Mouse (Mus musculus) myocyte (in vitro differentiated cells): ENCODE data around the gene Pmvk. TPM values are rescaled to one million over a fixed set of nuclear protein-coding genes. Genes with fewer than 3 reads are reported as not detected.

Experiments
- H3K27me3 ChIP-seq: one replicate; pipeline ENCODE4 v1.6.1; 2011; ENCODE audit not compliant: control insufficient read depth, insufficient read depth, insufficient read length
- H3K36me3 ChIP-seq: one replicate; pipeline ENCODE4 v1.6.1; 2011; ENCODE audit not compliant: control insufficient read depth, insufficient read depth
- H3K4me2 ChIP-seq: one replicate; pipeline ENCODE4 v1.6.1; 2011; ENCODE audit warnings: low read depth, control low read depth
- H3K4me3 ChIP-seq: one replicate; pipeline ENCODE4 v1.5.1; 2011; ENCODE audit warnings: mild to moderate bottlenecking, control low read depth, moderate library complexity
- H3K79me2 ChIP-seq: one replicate; pipeline ENCODE4 v1.6.1; 2011; ENCODE audit not compliant: control insufficient read depth, insufficient read depth
- H3ac ChIP-seq: one replicate; pipeline ENCODE4 v1.6.1; 2011; ENCODE audit not compliant: control insufficient read depth, insufficient read length
- CEBPB ChIP-seq: IDR thresholded peaks from 2 replicates; pipeline ENCODE4 v1.6.1; 2011; ENCODE audit warnings: mild to moderate bottlenecking, moderate library complexity; ENCODE audit not compliant: poor library complexity, insufficient read depth, severe bottlenecking
- E2F4 ChIP-seq: IDR thresholded peaks from one replicate; pipeline ENCODE4 v1.6.1; 2011; ENCODE audit warnings: mild to moderate bottlenecking, control low read depth, moderate library complexity; ENCODE audit not compliant: insufficient read depth
- MAX ChIP-seq: IDR thresholded peaks from one replicate; pipeline ENCODE4 v1.6.1; 2011; ENCODE audit warnings: low read depth, mild to moderate bottlenecking, control low read depth
- MYOD1 ChIP-seq, 3 experiments: IDR thresholded peaks; one replicate each; pipeline ENCODE4 v1.6.1; 2011; ENCODE audit warnings: control low read depth in 2 of 3, low read depth in 2 of 3, mild to moderate bottlenecking in 2 of 3, moderate library complexity in 1 of 3; ENCODE audit not compliant: insufficient read length in 2 of 3, control insufficient read depth in 1 of 3
- MYOG ChIP-seq, 3 experiments: IDR thresholded peaks; one replicate each; pipeline ENCODE4 v1.6.1; 2011; ENCODE audit warnings: control low read depth in 2 of 3, low read depth in 2 of 3, mild to moderate bottlenecking in 2 of 3; ENCODE audit not compliant: insufficient read length in 2 of 3, control insufficient read depth in 1 of 3, insufficient read depth in 1 of 3
- POLR2A ChIP-seq: IDR thresholded peaks from one replicate; pipeline ENCODE4 v1.6.1; 2011; ENCODE audit warnings: low read depth, mild to moderate bottlenecking, control low read depth, moderate library complexity; ENCODE audit not compliant: insufficient read length
- POLR2AphosphoS2 ChIP-seq: IDR thresholded peaks from one replicate; pipeline ENCODE4 v1.6.1; 2011; ENCODE audit warnings: low read depth, control low read depth; ENCODE audit not compliant: insufficient read length
- REST ChIP-seq: IDR thresholded peaks from one replicate; pipeline ENCODE4 v1.6.1; 2011; ENCODE audit warnings: mild to moderate bottlenecking, control low read depth, moderate library complexity; ENCODE audit not compliant: insufficient read depth, insufficient read length
- SRF ChIP-seq: IDR thresholded peaks from one replicate; pipeline ENCODE4 v1.6.1; 2011; ENCODE audit warnings: low read depth; ENCODE audit not compliant: control insufficient read depth, insufficient read length
- TCF12 ChIP-seq: IDR thresholded peaks from one replicate; pipeline ENCODE4 v1.6.1; 2011; ENCODE audit warnings: mild to moderate bottlenecking, control low read depth; ENCODE audit not compliant: poor library complexity, insufficient read depth, severe bottlenecking
- TCF3 ChIP-seq: IDR thresholded peaks from one replicate; pipeline ENCODE4 v1.6.1; 2011; ENCODE audit warnings: low read depth, control low read depth; ENCODE audit not compliant: insufficient read length
- USF1 ChIP-seq: IDR thresholded peaks from one replicate; pipeline ENCODE4 v1.6.1; 2011; ENCODE audit warnings: low read depth, mild to moderate bottlenecking, control low read depth, moderate library complexity
- polyA plus RNA-seq: library from polyadenylated mRNA; unstranded; fragments of >200 nt; fragmentation: generic; extraction: Trizol; gene quantifications from one replicate; pipeline ENCODE4 v1.2.1, GENCODE M21; 2012; ENCODE audit warnings: missing spikeins

Gene Pmvk
- polyA plus RNA-seq, 1 experiment = 67.9 TPM

GRCm38 (mm10) chr3:89440691-89441090 lies 13.7 kb upstream of the Pmvk start:
- H3ac ChIP-seq = no peak overlapping the region
- no peak overlapping the region for H3K4me3 ChIP-seq
- no peaks in the 10 kb centered on the region for H3K27me3 ChIP-seq
- peaks cover 15% of the 10 kb centered on the region for H3K79me2 ChIP-seq
- peaks cover 8% of the 10 kb centered on the region for H3K36me3 ChIP-seq
- TF ChIP-seq MAX (no peak), TCF3 (no peak), POLR2AphosphoS2 (peak; percentile 48), MYOG (IDR thresholded peaks at IDR 0.05; ENCODE audit: control insufficient read depth in 1 of 3, insufficient read depth in 1 of 3, insufficient read length in 2 of 3, low read depth in 2 of 3) (no peak), POLR2A (no peak), SRF (no peak), TCF12 (no peak), USF1 (no peak), MYOD1 (IDR thresholded peaks at IDR 0.05; ENCODE audit: control insufficient read depth in 1 of 3, insufficient read length in 2 of 3, low read depth in 2 of 3) (peak in 1 of 3 experiments; percentile 29), CEBPB (no peak), E2F4 (no peak)
- peak overlapping the region; percentile 74 for H3K4me2 ChIP-seq

- Histone ChIP-seq H3K27me3 (no peaks in the 10 kb centered on the region), H3K4me3 (no peak overlapping the region), H3K36me3 (peaks cover 12% of the 10 kb centered on the region), H3K79me2 (no peaks in the 10 kb centered on the region), H3K4me2 (no peak overlapping the region), H3ac (no peak overlapping the region)
- TF ChIP-seq POLR2A = peak; percentile 10
- TF ChIP-seq MYOG (IDR thresholded peaks at IDR 0.05; ENCODE audit: control insufficient read depth in 1 of 3, insufficient read depth in 1 of 3, insufficient read length in 2 of 3, low read depth in 2 of 3) = no peak
- TF ChIP-seq POLR2AphosphoS2 = peak; percentile 64
- no peak for TF ChIP-seq TCF3
Observed at GRCm38 (mm10) chr3:89448720-89449537, 5.4 kb upstream of the Pmvk start.

- TF ChIP-seq TCF3 = no peak
- no peak for TF ChIP-seq CEBPB
- no peak for TF ChIP-seq SRF
- TF ChIP-seq E2F4 = no peak
- TF ChIP-seq REST = no peak
- no peak for TF ChIP-seq POLR2AphosphoS2
- no peak for TF ChIP-seq MAX
- no peak for TF ChIP-seq TCF12
- no peak for TF ChIP-seq POLR2A
- no peak for TF ChIP-seq USF1
- Histone ChIP-seq H3K4me3 (no peak overlapping the region), H3K79me2 (no peaks in the 10 kb centered on the region), H3K4me2 (no peak overlapping the region), H3K36me3 (peaks cover 12% of the 10 kb centered on the region), H3K27me3 (no peaks in the 10 kb centered on the region), H3ac (no peak overlapping the region)
Observed at GRCm38 (mm10) chr3:89449541-89449940, 4.8 kb upstream of the Pmvk start.

- TF ChIP-seq POLR2A (no peak), CEBPB (no peak), TCF3 (no peak), POLR2AphosphoS2 (no peak), E2F4 (no peak), TCF12 (no peak), SRF (no peak), USF1 (no peak), MYOG (IDR thresholded peaks at IDR 0.05; ENCODE audit: control insufficient read depth in 1 of 3, insufficient read depth in 1 of 3, insufficient read length in 2 of 3, low read depth in 2 of 3) (no peak), MYOD1 (IDR thresholded peaks at IDR 0.05; ENCODE audit: control insufficient read depth in 1 of 3, insufficient read length in 2 of 3, low read depth in 2 of 3) (no peak), MAX (no peak), REST (no peak)
- Histone ChIP-seq H3K4me3 (no peak overlapping the region), H3K36me3 (no peaks in the 10 kb centered on the region), H3K79me2 (no peaks in the 10 kb centered on the region), H3K27me3 (no peaks in the 10 kb centered on the region), H3ac (no peak overlapping the region), H3K4me2 (no peak overlapping the region)
Observed at GRCm38 (mm10) chr3:89451916-89452315, 2.4 kb upstream of the Pmvk start.

GRCm38 (mm10) chr3:89455786-89456285 lies 1.5 kb downstream of the Pmvk start:
- TF ChIP-seq REST (no peak), USF1 (no peak), SRF (no peak), CEBPB (no peak), POLR2AphosphoS2 (no peak), TCF3 (no peak), MYOD1 (IDR thresholded peaks at IDR 0.05; ENCODE audit: control insufficient read depth in 1 of 3, insufficient read length in 2 of 3, low read depth in 2 of 3) (no peak), MAX (no peak), POLR2A (no peak)
- Histone ChIP-seq H3K36me3 (no peaks in the 10 kb centered on the region), H3K79me2 (peaks cover 13% of the 10 kb centered on the region)

More at GRCm38 (mm10) chr3:89455786-89456285, 1.5 kb downstream of the Pmvk start:
- Histone ChIP-seq H3K4me3 (no peak overlapping the region), H3K27me3 (no peaks in the 10 kb centered on the region), H3ac (no peak overlapping the region), H3K4me2 (no peak overlapping the region)
